ENCODE assay signal across 8 mouse cellular contexts in the genomic region with DNA sequence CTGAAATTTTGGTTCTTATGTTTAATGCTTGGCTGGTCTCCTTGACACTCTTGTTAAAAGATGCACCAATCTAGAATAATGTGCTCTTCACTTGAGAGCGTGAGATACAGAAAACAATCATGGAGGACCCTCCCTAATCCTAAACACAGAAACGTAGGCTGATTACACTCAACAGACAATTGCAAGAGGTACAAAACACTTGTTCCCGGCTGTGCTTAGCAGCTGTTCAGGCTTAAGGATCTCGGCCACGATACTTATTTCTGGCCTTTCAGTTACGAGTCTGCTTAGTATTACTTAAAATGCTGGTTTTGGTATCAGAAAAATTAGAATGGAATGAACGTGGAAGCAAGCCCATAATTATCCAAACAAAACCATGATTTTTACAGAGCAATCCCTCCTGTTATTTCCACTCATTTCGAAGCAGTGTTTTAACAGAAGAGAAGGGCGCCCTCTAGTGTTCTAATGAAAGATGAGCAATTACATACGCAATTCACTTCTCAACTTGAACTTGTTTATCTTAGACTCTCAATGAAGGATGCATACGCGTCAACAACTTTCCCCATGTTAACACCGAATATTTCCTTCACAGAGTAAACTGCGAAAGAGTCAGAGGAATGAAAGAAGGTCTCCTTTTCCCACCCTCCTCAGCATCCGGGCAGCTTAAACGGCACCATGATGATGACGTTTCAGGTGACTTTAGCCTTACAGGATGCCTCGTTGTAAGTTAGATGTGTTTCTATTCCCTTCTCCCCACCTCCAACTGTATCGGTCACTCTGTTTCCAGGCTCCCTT.
DNase-seq lines count a peak whose midpoint lies in the region; ATAC-seq lines count a peak whose summit lies in the region.

No protein-coding gene starts in this region.

- H3K4me2 ChIP-seq in heart, embryonic 12.5 days = peak overlapping the region; percentile 2; the same call in 1 of the 2 replicates
- H3K4me2 ChIP-seq in neural tube, embryonic 14.5 days (ENCODE audit: low read depth, low read length) = no peak overlapping the region

- H3K9me3 ChIP-seq in heart, embryonic 12.5 days (replicated peaks) = no peaks in the 10 kb centered on the region
- H3K9me3 ChIP-seq in neural tube, embryonic 14.5 days (ENCODE audit: control insufficient read depth, low read length) = no peaks in the 10 kb centered on the region

- 43% methylated on average over 19 of the region's 19 CpGs for WGBS in heart, embryonic 12.5 days
- 48% methylated on average over 19 of the region's 19 CpGs for WGBS in neural tube, embryonic 14.5 days

- H3K4me1 ChIP-seq in heart, embryonic 12.5 days (replicated peaks) = no peaks in the 10 kb centered on the region
- H3K4me1 ChIP-seq in neural tube, embryonic 14.5 days (ENCODE audit: control insufficient read depth, insufficient read depth, low read length) = no peaks in the 10 kb centered on the region

- peak; percentile 26 for DNase-seq in cerebellum, adult 8-10 months
- no peak for DNase-seq in cerebellum, adult 11 months
- DNase-seq in 3T3-L1 (ENCODE audit: low read depth, low spot score) = peak; percentile 72
- DNase-seq in cerebellum, adult 9-10 months = peak; percentile 58
- peak; percentile 19 to 59 for DNase-seq in left cerebral cortex, adult 9 months (ENCODE audit: low spot score in 2 of 2)

- H3K27me3 ChIP-seq in heart, embryonic 12.5 days (replicated peaks) = no peaks in the 10 kb centered on the region
- no peaks in the 10 kb centered on the region for H3K27me3 ChIP-seq in neural tube, embryonic 14.5 days (ENCODE audit: control insufficient read depth, insufficient read depth, low read length)

- H3K27ac ChIP-seq in heart, embryonic 12.5 days (ENCODE audit: poor library complexity, severe bottlenecking) = no peak overlapping the region
- H3K27ac ChIP-seq in neural tube, embryonic 14.5 days (ENCODE audit: low read depth, low read length) = no peak overlapping the region

- H3K4me3 ChIP-seq in heart, embryonic 12.5 days = no peak overlapping the region
- no peak overlapping the region for H3K4me3 ChIP-seq in neural tube, embryonic 14.5 days (ENCODE audit: low read depth, low read length)

- ATAC-seq in heart, embryonic 12.5 days (ENCODE audit: insufficient number of reproducible peaks, low FRiP score) = no peak
- ATAC-seq in neural tube, embryonic 14.5 days (ENCODE audit: low read depth) = peak; percentile 63; the same call in 1 of the 2 replicates
- no peak for ATAC-seq in erythroblast, adult 5-6 weeks (replicated peaks; ENCODE audit: low FRiP score, poor library complexity, severe bottlenecking)

- H3K36me3 ChIP-seq in heart, embryonic 12.5 days = no peaks in the 10 kb centered on the region
- H3K36me3 ChIP-seq in neural tube, embryonic 14.5 days (ENCODE audit: control insufficient read depth, insufficient read depth, low read length) = no peaks in the 10 kb centered on the region

- H3K9ac ChIP-seq in heart, embryonic 12.5 days = no peak overlapping the region
- H3K9ac ChIP-seq in neural tube, embryonic 14.5 days (replicated peaks; ENCODE audit: low read depth, low read length) = no peak overlapping the region
